Mouse (Mus musculus) spleen, adult 18-20 months (tissue): ENCODE measurements around the gene Slc35e3.
A peak's percentile ranks its signal among the peaks of the same experiment; 100 is the strongest.

ENCODE experiments used
- DNase-seq, 2 experiments: peaks; one replicate each; pipeline ENCODE4 v3.0.0; 2022; ENCODE audit warnings: mixed read lengths in 2 of 2

Gene Slc35e3

GRCm38 (mm10) chr10:117746297-117746883 lies at the start of gene Slc35e3:
Slc35e3 (minus strand) TSS chr10:117746365.
- DNase-seq = peak; percentile 96

GRCm38 (mm10) chr10:117795206-117795605 lies 49.0 kb upstream of the Slc35e3 start:
- no peak for DNase-seq

- no peak for DNase-seq
These were observed 47.4 kb upstream of the Slc35e3 start for GRCm38 (mm10) chr10:117793436-117794030.

GRCm38 (mm10) chr10:117792141-117793091 lies 46.3 kb upstream of the Slc35e3 start, which contains the start of gene Nup107:
Nup107 (minus strand) TSS chr10:117792705.
- DNase-seq = peak; percentile 100

- DNase-seq = no peak
These were observed 45.0 kb upstream of the Slc35e3 start for GRCm38 (mm10) chr10:117791171-117791470.

GRCm38 (mm10) chr10:117790421-117791170 lies 44.4 kb upstream of the Slc35e3 start:
- DNase-seq = no peak

GRCm38 (mm10) chr10:117790011-117790410 lies 43.8 kb upstream of the Slc35e3 start:
- no peak for DNase-seq

GRCm38 (mm10) chr10:117784646-117785045 lies 38.5 kb upstream of the Slc35e3 start:
- DNase-seq = no peak

- DNase-seq = no peak
These were observed 37.7 kb upstream of the Slc35e3 start for GRCm38 (mm10) chr10:117783786-117784420.

GRCm38 (mm10) chr10:117782491-117783260 lies 36.5 kb upstream of the Slc35e3 start:
- no peak for DNase-seq

GRCm38 (mm10) chr10:117782056-117782455 lies 35.9 kb upstream of the Slc35e3 start:
- no peak for DNase-seq

- no peak for DNase-seq
These were observed 35.0 kb upstream of the Slc35e3 start for GRCm38 (mm10) chr10:117781021-117781725.

GRCm38 (mm10) chr10:117780306-117780911 lies 34.2 kb upstream of the Slc35e3 start:
- DNase-seq = no peak

GRCm38 (mm10) chr10:117779581-117780305 lies 33.6 kb upstream of the Slc35e3 start:
- no peak for DNase-seq

GRCm38 (mm10) chr10:117778951-117779350 lies 32.8 kb upstream of the Slc35e3 start:
- no peak for DNase-seq

- DNase-seq = no peak
These were observed 32.3 kb upstream of the Slc35e3 start for GRCm38 (mm10) chr10:117778328-117778910.

- DNase-seq = no peak
These were observed 31.5 kb upstream of the Slc35e3 start for GRCm38 (mm10) chr10:117777501-117778327.

GRCm38 (mm10) chr10:117777103-117777470 lies 30.9 kb upstream of the Slc35e3 start:
- no peak for DNase-seq
